Mouse (Mus musculus) lung, embryonic 16.5 days (tissue): ENCODE data around the gene Rhoj. TPM values are rescaled to one million over a fixed set of nuclear protein-coding genes. Genes with fewer than 3 reads are reported as not detected.

Source experiments
- ATAC-seq: fragments of 200-750 bp; cut with Nextera tagmentation; 2 replicates; pipeline ENCODE4 v1.8.0; 2017; ENCODE audit warnings: low read depth, mild to moderate bottlenecking, moderate library complexity
- H3K27ac ChIP-seq: fragments of 300-500 bp; sonication (generic); 2 replicates; pipeline ENCODE4 v1.5.1; 2014; ENCODE audit warnings: mild to moderate bottlenecking, control low read depth, low read length
- H3K27me3 ChIP-seq: fragments of 300-500 bp; sonication (generic); 2 replicates; pipeline ENCODE4 v1.6.1; 2014; ENCODE audit warnings: low read depth, low read length, mixed read lengths; ENCODE audit not compliant: control insufficient read depth, insufficient read depth
- H3K36me3 ChIP-seq: fragments of 300-500 bp; sonication (generic); 2 replicates; pipeline ENCODE4 v1.6.1; 2014; ENCODE audit warnings: low read length; ENCODE audit not compliant: control insufficient read depth, insufficient read depth
- H3K4me1 ChIP-seq: fragments of 300-500 bp; sonication (generic); replicated peaks from 2 replicates; pipeline ENCODE4 v1.6.1; 2014; ENCODE audit warnings: low read length, mixed read lengths; ENCODE audit not compliant: control insufficient read depth, insufficient read depth
- H3K4me2 ChIP-seq: fragments of 300-500 bp; sonication (generic); 2 replicates; pipeline ENCODE4 v1.6.1; 2014; ENCODE audit warnings: low read depth, low read length, control low read depth
- H3K4me3 ChIP-seq: fragments of 300-500 bp; sonication (generic); 2 replicates; pipeline ENCODE4 v1.5.1; 2014; ENCODE audit warnings: mild to moderate bottlenecking, low read length, control low read depth
- H3K9ac ChIP-seq: fragments of 300-500 bp; sonication (generic); 2 replicates; pipeline ENCODE4 v1.6.1; 2014; ENCODE audit warnings: low read length, control low read depth
- H3K9me3 ChIP-seq: fragments of 300-500 bp; sonication (generic); 2 replicates; pipeline ENCODE4 v1.6.1; 2016; ENCODE audit warnings: low read length; ENCODE audit not compliant: control insufficient read depth
- WGBS: fragments of 180-500 bp; shearing (Covaris S2); extraction: QIAGEN DNeasy Blood & Tissue Kit; methylation state at CpG from one replicate; pipeline ENCODE4 v1.1.7; 2014; 5-methylcytosine and 5-hydroxymethylcytosine counted together
- polyA plus RNA-seq: library from polyadenylated mRNA; unstranded; fragments of >200 nt; fragmentation: Nextera tagmentation; extraction: Ambion mirVana; gene quantifications from 2 replicates; pipeline ENCODE4 v1.2.1, GENCODE M21; 2015

Rhoj gene
- 66.0 and 69.7 TPM in 2 replicates for polyA plus RNA-seq

GRCm38 (mm10) chr12:75307961-75308951 lies at the start of gene Rhoj:
Gene Rhoj (plus strand): TSS chr12:75308322.
- WGBS, result under 1% methylated on average over 34 of the region's 34 CpGs
- Histone ChIP-seq H3K36me3 (no peaks in the 10 kb centered on the region), H3K9me3 (no peaks in the 10 kb centered on the region), H3K27me3 (no peaks in the 10 kb centered on the region), H3K4me1 (peaks cover 7% of the 10 kb centered on the region; the same call in 1 of the 2 replicates), H3K4me2 (peak within 1 kb of the TSS; percentile 72), H3K4me3 (peak within 1 kb of the TSS; percentile 63), H3K9ac (peak within 1 kb of the TSS; percentile 83), H3K27ac (peak within 1 kb of the TSS; percentile 96)
- ATAC-seq, result peak; percentile 92

- H3K27me3 ChIP-seq, result no peaks in the 10 kb centered on the region
Measured at GRCm38 (mm10) chr12:75271726-75272125, 36.4 kb upstream of the Rhoj start.

GRCm38 (mm10) chr12:75275730-75276129 lies 32.4 kb upstream of the Rhoj start:
- H3K36me3 ChIP-seq, result no peaks in the 10 kb centered on the region
- no peaks in the 10 kb centered on the region for H3K9me3 ChIP-seq
- 40% methylated on average over 2 of the region's 2 CpGs for WGBS
- H3K27ac ChIP-seq, result no peak overlapping the region
- H3K4me1 ChIP-seq, result no peaks in the 10 kb centered on the region
- H3K27me3 ChIP-seq, result no peaks in the 10 kb centered on the region
- ATAC-seq, result no peak
- H3K4me2 ChIP-seq, result no peak overlapping the region
- no peak overlapping the region for H3K4me3 ChIP-seq
- H3K9ac ChIP-seq, result no peak overlapping the region

More at GRCm38 (mm10) chr12:75271726-75272125, 36.4 kb upstream of the Rhoj start:
- 22% methylated on average over 4 of the region's 4 CpGs for whole genome bisulfite sequencing
- no peak overlapping the region for H3K9ac ChIP-seq
- no peaks in the 10 kb centered on the region for H3K4me1 ChIP-seq
- ATAC-seq, result no peak
- no peak overlapping the region for H3K4me2 ChIP-seq
- H3K4me3 ChIP-seq, result no peak overlapping the region
- H3K9me3 ChIP-seq, result no peaks in the 10 kb centered on the region
- H3K27ac ChIP-seq, result no peak overlapping the region
- H3K36me3 ChIP-seq, result no peaks in the 10 kb centered on the region

DNA sequence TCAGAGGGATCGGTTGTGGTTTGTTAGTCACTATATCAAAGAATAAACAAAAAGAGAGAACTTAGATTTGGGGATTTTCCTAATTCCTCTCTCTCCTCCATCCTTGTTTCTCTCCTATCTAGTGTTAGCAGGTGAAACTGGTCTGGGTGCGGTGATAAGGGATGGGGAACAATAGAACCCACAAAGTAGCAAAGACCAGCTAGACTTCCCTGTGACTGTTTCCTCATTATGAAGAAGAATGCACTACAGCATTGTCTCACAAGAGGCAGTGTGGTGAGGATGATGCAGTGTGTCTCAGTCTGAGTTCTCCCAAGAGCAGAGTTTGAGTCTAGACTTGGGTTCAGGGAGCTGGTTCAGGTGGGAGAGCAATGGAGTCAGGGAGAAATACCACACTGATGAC lies 30.7 kb upstream of the Rhoj start:
- no peak overlapping the region for H3K27ac ChIP-seq
- H3K9me3 ChIP-seq, result no peaks in the 10 kb centered on the region
- H3K27me3 ChIP-seq, result no peaks in the 10 kb centered on the region
- WGBS, result 77% methylated on average over 2 of the region's 2 CpGs
- H3K36me3 ChIP-seq, result no peaks in the 10 kb centered on the region
- no peak for ATAC-seq
- no peak overlapping the region for H3K9ac ChIP-seq
- H3K4me3 ChIP-seq, result no peak overlapping the region
- no peaks in the 10 kb centered on the region; the same call in 1 of the 2 replicates for H3K4me1 ChIP-seq
- H3K4me2 ChIP-seq, result no peak overlapping the region

- Histone ChIP-seq H3K4me2 (no peak overlapping the region), H3K27me3 (no peaks in the 10 kb centered on the region), H3K4me1 (peaks cover 8% of the 10 kb centered on the region), H3K4me3 (no peak overlapping the region), H3K36me3 (no peaks in the 10 kb centered on the region), H3K27ac (no peak overlapping the region), H3K9me3 (no peaks in the 10 kb centered on the region), H3K9ac (no peak overlapping the region)
- ATAC-seq, result no peak
- WGBS, result 66% methylated on average over 7 of the region's 7 CpGs
Measured at GRCm38 (mm10) chr12:75280502-75280901, 27.6 kb upstream of the Rhoj start.

GRCm38 (mm10) chr12:75283226-75283625 lies 24.9 kb upstream of the Rhoj start:
- peak; percentile 87 for ATAC-seq
- Histone ChIP-seq H3K27me3 (no peaks in the 10 kb centered on the region), H3K9ac (no peak overlapping the region), H3K27ac (no peak overlapping the region), H3K4me1 (peaks cover 14% of the 10 kb centered on the region), H3K4me2 (no peak overlapping the region), H3K4me3 (no peak overlapping the region), H3K9me3 (no peaks in the 10 kb centered on the region), H3K36me3 (no peaks in the 10 kb centered on the region)
- 6% methylated on average over 2 of the region's 2 CpGs for WGBS

GRCm38 (mm10) chr12:75286166-75286565 lies 22.0 kb upstream of the Rhoj start:
- H3K36me3 ChIP-seq, result no peaks in the 10 kb centered on the region
- ATAC-seq, result peak; percentile 53; the same call in 1 of the 2 replicates

GRCm38 (mm10) chr12:75290524-75290923 lies 17.6 kb upstream of the Rhoj start:
- ATAC-seq, result no peak
- Histone ChIP-seq H3K36me3 (no peaks in the 10 kb centered on the region), H3K9ac (no peak overlapping the region), H3K27ac (no peak overlapping the region), H3K4me2 (no peak overlapping the region), H3K9me3 (no peaks in the 10 kb centered on the region), H3K4me1 (peaks cover 6% of the 10 kb centered on the region; the same call in 1 of the 2 replicates), H3K27me3 (no peaks in the 10 kb centered on the region), H3K4me3 (no peak overlapping the region)
- 36% methylated on average over 2 of the region's 2 CpGs for WGBS

More at GRCm38 (mm10) chr12:75286166-75286565, 22.0 kb upstream of the Rhoj start:
- H3K27me3 ChIP-seq, result no peaks in the 10 kb centered on the region
- H3K4me1 ChIP-seq, result peaks cover 14% of the 10 kb centered on the region
- no peaks in the 10 kb centered on the region for H3K9me3 ChIP-seq
- no peak overlapping the region for H3K27ac ChIP-seq
- 53% methylated on average over 3 of the region's 3 CpGs for WGBS
- no peak overlapping the region for H3K4me2 ChIP-seq
- H3K9ac ChIP-seq, result no peak overlapping the region
- H3K4me3 ChIP-seq, result no peak overlapping the region

DNA sequence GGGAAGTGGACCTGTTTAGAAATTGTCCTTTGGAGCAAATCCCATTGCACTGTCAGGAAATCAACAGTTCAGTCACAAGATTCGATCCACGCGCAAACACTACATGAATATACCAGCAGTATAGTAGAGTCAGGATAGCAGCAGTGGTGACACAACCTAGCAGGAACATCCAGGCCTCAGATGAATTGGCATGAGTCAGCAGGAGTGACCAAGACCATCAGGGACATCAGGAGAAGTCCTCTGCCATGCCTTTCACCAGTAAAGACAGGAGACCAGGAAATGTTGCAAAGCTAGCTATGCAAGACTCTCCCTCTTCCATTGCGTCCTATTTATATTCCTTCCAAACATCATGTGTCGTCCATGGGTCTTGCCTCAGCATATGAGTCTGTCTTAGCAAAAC lies 16.6 kb upstream of the Rhoj start:
- no peak for ATAC-seq
- 86% methylated on average over 5 of the region's 5 CpGs for WGBS
- Histone ChIP-seq H3K4me3 (no peak overlapping the region), H3K27me3 (no peaks in the 10 kb centered on the region), H3K4me2 (no peak overlapping the region), H3K9me3 (no peaks in the 10 kb centered on the region), H3K4me1 (peaks cover under 1% of the 10 kb centered on the region; the same call in 1 of the 2 replicates), H3K36me3 (no peaks in the 10 kb centered on the region), H3K9ac (no peak overlapping the region), H3K27ac (no peak overlapping the region)
